Mouse (Mus musculus): ENCODE measurements around the gene Aplf.
A peak's percentile ranks its signal among the peaks of the same experiment; 100 is the strongest.

Aplf gene

GRCm38 (mm10) chr6:87628936-87629335, 43.1 kb downstream of the Aplf start:
- peak; percentile 7 for DNase-seq (ENCODE audit: low read depth, low spot score)

GRCm38 (mm10) chr6:87623151-87623550, 48.8 kb downstream of the Aplf start:
- DNase-seq (ENCODE audit: low read depth, low spot score), result no peak

GRCm38 (mm10) chr6:87621281-87621680, 50.7 kb downstream of the Aplf start:
- DNase-seq (ENCODE audit: low read depth, low spot score), result no peak

- no peak for DNase-seq (ENCODE audit: low read depth, low spot score)
Observed at GRCm38 (mm10) chr6:87618021-87618420, 54.0 kb downstream of the Aplf start.

GRCm38 (mm10) chr6:87615696-87616083, 56.3 kb downstream of the Aplf start:
- DNase-seq (ENCODE audit: low read depth, low spot score), result no peak

GRCm38 (mm10) chr6:87614794-87615695, 56.9 kb downstream of the Aplf start:
- DNase-seq (ENCODE audit: low read depth, low spot score), result peak; percentile 58

- no peak for DNase-seq (ENCODE audit: low read depth, low spot score)
Observed at GRCm38 (mm10) chr6:87599825-87600224, 72.2 kb downstream of the Aplf start.

- DNase-seq (ENCODE audit: low read depth, low spot score), result peak; percentile 57
Observed at GRCm38 (mm10) chr6:87597116-87597833, 74.7 kb downstream of the Aplf start.

GRCm38 (mm10) chr6:87594188-87594587, 77.8 kb downstream of the Aplf start:
- DNase-seq (ENCODE audit: low read depth, low spot score), result no peak

GRCm38 (mm10) chr6:87590394-87591281, 81.4 kb downstream of the Aplf start, which contains the start of gene Prokr1:
Prokr1 (minus strand) TSS chr6:87590743.
- peak; percentile 59 for DNase-seq (ENCODE audit: low read depth, low spot score)

- no peak for DNase-seq (ENCODE audit: low read depth, low spot score)
Observed at GRCm38 (mm10) chr6:87589718-87590393, 82.1 kb downstream of the Aplf start.

GRCm38 (mm10) chr6:87583991-87584390, 88.0 kb downstream of the Aplf start:
- no peak for DNase-seq (ENCODE audit: low read depth, low spot score)

GRCm38 (mm10) chr6:87583183-87583611, 88.8 kb downstream of the Aplf start:
- DNase-seq (ENCODE audit: low read depth, low spot score), result no peak

- no peak for DNase-seq (ENCODE audit: low read depth, low spot score)
Observed at GRCm38 (mm10) chr6:87582456-87582855, 89.5 kb downstream of the Aplf start.

GRCm38 (mm10) chr6:87581581-87581980, 90.4 kb downstream of the Aplf start:
- DNase-seq (ENCODE audit: low read depth, low spot score), result no peak

- DNase-seq (ENCODE audit: low read depth, low spot score), result no peak
Observed at GRCm38 (mm10) chr6:87581071-87581470, 90.9 kb downstream of the Aplf start.

Measured in CD4-positive, CD25-positive, alpha-beta regulatory T cell, adult 2 months (primary cell).